Mouse (Mus musculus) CD8-positive naive resting alpha-beta T cell, adult 2 months (primary cell): ENCODE measurements around the gene Skap2.

ENCODE experiments used
- DNase-seq, 2 experiments: peaks; one replicate each; pipeline ENCODE4 v3.0.0; 2022; ENCODE audit warnings: low read depth in 2 of 2, low spot score in 2 of 2

Skap2 gene

DNA sequence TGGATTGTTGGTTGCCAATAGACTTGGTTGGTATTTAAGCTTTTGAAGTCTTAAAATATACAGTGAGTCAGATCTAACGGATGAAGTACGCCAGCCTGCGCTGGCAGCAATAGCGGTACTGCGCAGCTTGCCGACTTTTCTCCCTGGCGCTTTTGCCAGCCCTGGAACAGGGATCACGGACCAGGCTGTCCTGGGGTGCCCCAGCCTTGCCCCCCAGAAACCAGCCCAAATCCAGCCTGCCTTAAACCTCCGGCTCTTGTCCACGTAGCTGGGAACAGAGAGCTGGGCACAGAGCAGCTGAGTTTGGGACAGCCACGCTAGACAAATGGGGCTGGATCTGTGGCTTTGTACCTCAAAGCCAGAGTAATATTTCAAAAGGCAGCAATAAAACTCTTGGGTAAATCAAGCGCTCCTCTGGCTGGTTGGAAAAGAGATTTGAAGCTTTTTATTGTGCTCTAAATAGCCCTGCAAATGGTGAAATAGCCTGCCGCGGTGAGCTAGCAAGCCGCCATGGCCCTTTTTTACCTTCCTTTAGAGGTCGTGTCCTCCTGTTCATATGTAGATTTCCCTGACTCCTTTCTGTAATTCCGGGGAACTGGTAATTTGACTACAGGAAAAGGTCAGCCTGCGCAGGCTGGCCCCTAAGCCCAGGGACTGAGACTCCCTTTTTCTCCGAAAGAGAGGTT, 6.2 kb downstream of the Skap2 start:
- DNase-seq, result peak in 1 of 2 experiments; percentile 4

DNA sequence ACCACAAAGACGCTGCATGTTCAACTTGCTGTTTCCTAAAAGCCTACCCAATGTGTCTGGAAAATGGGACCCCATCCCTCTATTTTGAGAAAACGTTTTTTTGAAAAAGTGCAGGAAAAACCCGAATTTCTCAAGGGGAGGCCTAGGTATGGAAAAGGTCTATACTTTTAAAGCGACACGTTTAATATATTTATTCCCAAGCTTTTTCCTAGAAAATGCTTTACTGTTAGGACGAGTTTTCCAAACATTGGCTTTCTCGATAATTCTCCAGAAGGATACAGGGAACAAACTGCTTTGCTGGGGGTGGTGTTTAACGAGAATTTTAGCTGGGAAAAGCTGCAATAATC, 6.8 kb downstream of the Skap2 start:
- DNase-seq, result no peak

DNA sequence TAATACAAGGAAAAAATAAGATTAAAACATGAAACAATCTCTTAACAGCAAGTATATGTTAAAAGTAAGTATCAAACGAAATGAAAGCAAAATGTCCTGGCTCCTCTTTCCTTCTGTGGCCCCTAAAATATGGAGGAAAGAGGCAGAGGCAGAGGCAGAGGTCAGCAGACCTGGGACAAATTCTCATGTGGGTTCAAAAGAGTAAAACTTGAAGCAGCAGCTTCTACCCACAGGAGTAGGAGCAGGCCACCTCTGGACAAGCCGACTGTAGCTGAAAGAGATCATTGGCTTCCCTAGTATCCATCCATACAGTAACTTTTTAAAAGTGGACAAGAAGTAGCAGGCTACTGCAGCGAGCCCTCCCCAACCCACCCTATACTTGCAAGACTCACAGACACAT, 7.4 kb downstream of the Skap2 start:
- no peak for DNase-seq

DNA sequence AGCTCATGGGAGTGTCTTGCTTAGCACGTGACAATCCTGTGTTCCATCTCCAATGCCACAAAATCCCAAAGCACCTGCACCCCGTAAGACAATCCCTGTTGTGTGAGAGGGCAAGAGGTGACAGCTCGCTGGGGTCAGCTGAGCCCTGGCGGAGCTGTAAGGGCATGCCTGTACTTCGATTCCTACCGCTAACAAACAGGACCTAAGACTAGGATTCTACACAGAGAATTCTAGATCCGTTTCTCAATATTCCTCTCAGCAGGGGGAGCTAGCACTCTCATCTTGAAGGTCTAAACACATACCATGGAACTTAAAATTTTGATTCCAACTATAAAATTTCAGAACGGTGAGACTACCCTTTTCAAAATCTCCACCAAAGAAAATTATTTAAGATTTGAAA, 9.7 kb downstream of the Skap2 start:
- DNase-seq, result no peak

DNA sequence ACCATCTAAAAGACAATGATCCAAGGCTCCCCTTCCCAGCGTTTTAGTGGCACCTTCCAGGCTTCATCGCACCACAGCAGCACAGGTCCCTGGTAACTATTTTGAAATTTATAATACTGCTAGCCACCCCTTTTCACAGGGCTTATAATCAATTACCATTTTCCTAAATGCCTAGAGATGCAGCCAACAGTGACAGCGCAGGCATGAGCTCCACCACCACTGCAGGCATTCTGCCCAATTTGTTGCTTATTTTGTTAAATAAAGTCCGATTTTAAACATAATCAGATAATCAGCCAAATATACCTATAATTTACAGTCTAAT, 13.2 kb downstream of the Skap2 start:
- no peak for DNase-seq

DNA sequence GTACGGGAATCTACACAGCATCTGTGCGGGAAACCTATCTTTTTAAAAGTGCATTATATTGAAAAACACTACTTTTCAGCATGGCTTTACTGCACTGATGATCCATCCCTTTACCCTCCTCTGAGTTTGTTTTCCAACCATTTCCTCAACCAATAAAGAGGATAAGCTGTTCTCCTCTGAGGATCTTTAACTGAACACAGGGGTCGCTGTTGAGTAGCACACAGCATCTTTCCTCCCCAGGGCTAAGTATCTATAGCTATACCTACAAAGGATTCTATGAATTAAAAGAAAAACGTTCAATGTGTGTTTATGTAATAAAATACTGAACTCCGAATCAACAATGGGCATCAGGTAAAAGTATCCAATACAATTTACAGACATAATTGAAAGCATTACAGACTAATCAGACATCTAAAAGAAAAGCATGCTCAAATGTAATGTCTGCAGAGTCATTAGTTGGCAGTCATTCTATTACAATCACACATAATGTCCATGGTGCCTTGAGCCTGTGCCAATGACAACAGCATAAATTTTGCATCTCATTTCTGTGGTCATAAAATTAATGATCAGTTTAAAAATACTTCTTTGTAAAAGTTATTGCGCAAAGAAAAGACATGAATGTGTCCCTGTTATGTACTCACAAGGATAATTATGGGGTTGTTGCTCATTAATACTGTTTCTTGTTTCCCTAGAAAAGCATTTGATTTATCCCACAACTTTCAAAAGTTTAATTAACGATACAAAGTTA, 13.8 kb downstream of the Skap2 start:
- no peak for DNase-seq

DNA sequence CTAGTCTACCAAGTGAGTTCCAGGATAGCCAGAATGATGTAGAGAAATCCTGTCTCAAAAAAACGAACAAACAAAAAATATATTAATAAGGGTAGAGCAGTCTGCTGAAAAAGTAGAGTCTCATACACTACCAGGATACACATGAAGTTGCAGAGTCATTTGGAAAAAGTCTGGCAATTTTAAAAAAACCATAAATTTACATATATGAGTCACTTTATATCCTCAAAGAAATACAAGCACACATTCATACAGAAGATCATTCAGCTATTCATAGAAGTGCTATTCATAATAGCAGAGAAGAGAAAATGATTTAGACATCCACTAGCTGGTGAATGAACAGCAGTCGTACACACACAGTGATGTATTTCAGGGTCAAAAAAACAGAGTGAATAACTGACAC, 24.4 kb downstream of the Skap2 start:
- DNase-seq, result no peak

DNA sequence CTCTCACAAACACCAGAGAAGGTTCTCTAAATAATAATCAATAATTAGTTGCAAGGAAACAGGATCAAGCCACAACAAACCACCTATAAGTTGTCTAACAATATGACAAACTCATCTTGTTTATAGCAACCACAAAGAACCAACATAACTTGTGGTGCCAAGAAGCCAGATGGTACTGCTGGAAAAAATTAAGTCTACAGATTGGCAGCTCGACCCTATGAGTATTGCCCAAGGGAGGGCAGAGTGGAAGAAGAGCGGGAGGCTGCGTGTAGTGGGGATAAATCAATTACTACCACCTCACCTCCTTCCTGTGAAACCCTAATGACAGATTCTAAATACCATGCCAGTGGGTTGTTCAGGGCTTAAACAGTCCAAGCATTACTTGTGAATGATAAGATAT, 34.7 kb downstream of the Skap2 start:
- DNase-seq, result no peak

DNA sequence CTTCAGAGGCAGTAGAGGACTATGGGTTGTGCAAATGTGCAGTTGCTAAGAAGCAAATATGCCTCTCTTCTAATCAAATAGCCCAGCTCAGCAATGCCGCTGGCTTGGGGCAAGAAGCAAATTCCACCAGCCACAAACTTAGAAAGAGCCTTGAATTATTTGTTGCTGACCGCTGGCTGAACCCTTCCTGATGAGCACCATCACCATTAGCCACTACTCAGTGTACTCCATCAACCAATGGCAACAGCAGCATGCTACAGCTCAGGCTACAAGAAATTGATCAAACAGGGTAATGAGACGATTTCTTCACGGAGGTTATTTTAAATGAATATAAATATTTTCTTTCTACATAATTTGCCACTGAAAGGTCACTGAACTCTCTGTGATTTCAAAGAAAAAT, 36.6 kb downstream of the Skap2 start:
- no peak for DNase-seq

DNA sequence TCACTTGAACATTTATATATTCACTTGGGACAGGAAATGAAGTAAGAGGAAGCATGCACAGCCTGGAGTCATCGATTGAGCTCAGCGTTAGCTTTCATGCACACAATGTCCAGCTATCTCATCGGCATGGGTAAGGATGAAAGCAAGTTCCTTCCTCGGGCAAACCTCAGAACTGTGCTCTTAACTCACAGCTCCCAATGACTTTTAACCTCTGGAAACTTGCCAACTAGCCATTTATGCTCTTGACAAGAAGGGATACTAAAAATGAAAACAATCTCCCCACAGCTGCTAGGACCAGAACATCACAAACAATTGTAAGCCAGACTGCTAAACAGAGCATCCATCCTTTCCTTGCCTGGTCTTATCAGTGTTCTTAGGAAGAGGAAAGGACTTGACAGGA, 53.4 kb downstream of the Skap2 start:
- no peak for DNase-seq

DNA sequence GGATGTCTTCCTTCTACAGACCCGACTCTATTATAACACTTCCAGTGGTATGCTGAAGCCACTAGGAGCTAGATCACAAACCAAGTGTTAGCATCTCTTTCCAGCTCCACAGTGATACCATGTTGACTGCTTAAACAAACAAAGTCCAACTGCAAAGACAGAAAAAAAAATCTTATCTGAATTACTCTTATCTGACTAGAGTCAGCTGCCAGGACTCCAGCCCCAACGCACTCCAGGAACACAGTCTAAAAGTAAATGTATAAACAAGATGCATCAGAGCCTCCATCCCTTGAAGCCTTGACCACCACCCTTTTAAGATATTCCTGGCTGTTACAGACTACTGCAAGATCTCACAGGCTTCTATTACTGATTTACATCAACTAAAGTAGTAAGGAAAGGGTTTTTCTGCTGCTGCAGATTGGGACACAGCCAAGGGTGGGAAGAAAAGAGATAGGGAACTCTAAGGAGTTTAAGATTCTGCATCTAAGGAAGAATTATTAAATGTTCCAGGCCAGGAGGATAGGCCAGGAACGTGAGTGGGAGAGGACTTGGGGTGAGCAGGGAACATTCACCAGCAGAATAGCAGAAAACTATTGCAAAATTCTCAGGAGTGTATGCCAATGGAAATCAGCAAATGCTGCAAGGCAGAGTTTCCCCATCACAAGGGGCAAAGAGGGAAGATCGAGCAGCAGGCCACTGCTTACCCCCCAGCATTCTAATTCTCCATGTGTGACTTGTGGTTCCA, 56.1 kb downstream of the Skap2 start:
- no peak for DNase-seq

DNA sequence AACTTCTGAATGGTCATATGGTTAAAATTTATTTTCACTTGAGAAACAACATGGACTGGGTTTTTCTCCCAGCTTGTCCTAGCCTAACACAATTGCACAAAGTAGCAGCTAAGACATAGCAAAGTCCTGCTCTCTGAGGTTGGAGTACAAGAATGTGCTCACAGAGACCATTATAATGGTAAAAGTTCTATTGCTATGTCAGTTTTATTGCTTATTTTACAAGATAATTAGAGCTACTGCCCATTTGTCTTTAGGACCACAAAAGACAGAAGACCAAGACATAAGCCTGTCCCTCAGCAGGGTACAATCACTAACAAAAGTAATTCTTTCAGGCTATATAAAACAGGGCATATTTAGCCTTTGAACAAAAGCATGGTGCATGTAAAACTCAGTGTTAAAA, 64.7 kb downstream of the Skap2 start:
- no peak for DNase-seq

DNA sequence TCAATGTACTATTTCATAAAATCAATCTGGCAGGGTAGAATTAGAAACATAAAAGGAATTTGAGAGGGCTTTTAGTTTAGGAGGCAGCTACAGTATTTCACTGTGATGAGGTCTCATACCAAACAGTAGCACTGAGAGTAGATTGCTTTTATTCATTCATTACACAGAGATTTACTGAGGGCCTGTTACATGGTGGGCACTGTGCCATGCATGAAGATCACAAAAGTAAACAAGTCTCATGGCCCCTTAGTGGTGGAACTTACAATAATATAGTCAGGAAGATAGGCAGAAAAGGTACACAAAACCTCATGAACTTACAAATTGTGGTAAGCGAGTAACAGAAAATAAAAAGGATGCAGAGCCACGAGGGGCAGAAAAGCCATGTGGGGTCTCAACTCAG, 67.4 kb downstream of the Skap2 start:
- DNase-seq, result no peak

DNA sequence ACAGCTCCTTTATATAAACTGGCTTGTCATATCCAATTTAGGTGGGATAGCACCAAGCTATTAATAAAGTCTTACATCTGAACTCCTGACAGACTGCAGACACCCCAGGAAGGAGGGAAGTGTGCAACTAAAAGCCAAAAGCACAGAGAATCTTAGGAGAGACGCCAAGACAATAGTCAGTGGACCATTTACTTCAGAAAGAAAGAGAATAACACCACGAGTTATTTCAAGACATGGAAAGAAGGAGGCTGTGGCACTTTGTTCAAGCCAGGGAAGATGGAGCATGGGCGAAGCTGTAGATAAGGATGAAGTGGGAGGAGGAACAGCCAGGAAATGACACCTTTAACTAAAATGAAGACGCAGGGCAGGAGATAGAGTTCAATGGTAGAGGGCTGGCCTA, 78.4 kb downstream of the Skap2 start:
- DNase-seq, result no peak

DNA sequence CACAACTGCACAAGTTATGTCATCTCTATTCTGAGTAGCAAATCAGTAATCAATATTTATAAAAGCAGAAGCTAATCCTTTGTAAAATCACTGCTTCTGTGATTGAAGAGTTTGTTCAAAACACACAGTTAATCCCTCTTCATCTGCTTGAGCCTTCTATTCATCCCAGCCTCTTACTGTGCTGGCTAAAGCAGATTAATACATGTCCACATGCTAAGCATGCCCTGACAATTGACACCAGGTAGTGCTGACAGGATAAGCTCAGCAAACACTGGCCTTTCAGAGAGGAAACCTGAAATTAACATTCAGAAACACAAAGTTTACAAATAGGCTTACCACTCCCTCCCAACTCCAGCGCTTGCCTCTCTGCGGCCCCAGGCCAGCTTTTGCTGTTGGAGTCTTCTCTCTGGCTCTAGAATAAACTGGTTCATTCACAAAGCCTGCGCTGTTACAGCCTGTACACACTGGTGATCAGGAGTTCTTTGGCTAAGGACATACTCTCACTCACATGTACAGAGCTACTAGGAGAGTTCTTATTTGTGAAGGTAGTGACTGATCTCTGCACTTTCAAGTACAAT, 79.2 kb downstream of the Skap2 start:
- DNase-seq, result no peak

DNA sequence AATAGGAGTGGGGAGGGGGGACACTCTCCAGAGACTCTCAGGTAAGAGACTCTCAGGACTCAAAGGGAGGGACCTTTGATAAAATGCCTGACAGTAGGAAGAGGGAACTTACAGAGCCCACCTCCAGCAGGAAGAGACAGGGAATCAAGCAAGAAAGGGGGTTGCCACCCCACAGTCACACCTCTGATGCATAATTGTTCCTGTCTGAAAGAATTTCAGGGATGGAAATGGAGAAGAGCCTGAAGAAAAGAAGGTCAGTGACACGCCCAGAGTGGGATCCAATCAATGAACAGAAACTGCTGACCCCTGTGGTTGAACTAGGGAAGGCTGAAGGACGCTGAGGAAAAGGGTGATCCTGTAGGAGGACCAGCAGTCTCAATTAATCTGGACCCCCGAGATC, 85.2 kb downstream of the Skap2 start:
- DNase-seq, result no peak

DNA sequence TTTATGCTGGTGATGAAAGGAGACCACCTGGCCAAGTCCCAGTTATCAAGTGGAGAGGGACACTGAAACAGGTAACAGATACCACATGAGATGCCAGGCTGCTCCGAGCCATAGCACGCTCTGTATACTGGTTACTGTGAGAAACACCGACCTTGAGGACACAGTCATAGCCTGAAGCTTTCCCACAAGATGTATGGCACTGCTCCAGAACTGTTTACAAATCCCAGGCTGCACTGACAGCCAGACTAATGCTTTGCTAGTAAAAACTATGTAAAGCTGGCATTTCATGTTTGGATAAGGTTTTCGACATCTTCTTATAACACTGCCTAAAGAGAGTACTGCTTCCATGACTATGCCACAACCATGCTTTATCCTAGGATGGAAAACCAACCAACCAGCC, 90.5 kb downstream of the Skap2 start:
- no peak for DNase-seq

DNA sequence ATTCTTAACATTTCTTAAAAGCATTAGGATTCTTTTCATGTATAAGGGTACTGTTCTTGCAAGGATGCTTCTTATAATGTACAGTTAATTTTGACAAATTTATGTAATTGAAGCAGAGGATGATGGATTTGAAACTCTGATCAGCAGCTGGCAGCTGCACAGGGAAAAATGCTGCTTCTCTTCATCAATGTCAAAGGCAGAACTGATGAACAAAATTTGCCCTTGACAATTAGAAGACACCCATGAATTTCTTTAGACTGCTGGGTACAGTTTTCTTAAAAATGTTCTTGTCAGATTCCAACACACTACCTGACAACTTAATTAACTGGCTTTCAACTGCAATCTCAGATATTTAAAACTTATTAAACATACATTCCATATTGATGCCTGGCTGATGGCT, 103.9 kb downstream of the Skap2 start:
- no peak for DNase-seq

DNA sequence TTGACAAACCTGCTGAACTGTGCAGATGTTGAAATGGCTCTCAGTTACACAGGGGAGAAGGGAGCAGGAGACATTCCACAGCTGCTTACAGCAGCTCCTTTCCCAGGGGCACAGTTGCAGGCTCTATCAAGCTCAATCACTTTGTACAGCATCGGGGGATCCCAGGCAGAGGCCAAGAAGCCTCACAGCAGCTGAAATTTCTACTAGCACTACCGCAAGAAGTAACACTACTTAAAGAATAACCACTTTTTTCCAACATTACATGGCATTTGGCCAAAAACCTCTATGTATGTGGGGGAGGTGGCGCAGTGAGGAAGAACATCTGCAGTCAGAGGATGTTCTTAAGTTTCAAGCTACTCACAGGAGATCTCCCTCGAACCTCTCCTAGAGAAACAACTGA, 106.7 kb downstream of the Skap2 start:
- no peak for DNase-seq

DNA sequence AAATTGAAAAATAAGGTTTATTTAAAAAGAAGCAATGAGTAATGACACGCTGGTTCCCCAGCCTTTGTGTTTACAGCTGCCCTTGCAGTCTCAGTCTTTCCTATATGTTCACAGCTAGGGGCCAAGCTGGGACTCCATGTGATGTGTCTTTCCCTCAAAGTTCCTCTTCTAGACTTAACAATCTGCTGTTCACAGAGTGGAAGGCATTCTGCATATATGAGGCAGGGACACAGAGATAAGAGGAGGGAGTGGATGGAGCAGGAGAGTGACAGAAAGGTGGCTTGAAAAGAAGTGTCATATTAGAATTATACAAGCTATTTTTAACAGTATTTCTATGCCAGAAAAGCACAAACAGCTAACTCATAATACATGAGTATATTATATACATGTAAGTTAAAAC, 110.8 kb downstream of the Skap2 start:
- no peak for DNase-seq

DNA sequence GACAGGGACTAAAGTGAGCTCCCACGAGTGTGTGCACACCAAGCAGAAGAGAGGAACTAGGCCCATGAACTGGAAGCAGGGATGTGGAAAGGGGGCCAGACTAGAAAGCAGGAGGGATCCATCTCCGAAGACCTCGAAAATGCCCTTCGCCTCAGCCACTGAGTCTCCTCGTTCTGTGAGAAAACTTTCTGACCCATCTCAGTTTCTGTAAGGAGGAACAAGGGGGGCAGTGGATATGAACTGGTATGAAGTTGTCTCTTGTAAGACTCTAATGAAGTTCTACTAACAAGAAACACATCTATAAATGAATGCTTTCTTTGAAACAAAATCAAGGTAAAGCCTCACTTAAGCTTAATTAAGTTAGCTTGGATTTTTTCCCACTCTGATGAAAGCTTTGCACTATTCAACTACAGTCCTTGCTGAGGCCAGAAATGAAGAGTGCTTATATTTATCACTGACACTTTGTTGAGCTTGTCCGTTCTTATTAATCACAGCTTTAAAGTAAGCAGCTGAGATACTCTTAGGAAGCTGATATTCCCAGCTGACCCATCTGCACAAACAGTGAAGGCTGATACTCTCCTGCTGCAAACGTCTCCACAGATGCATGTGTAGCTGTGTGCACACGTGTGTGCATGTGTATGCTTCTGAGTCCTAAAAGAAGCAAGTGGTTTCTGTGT, 113.9 kb downstream of the Skap2 start:
- DNase-seq, result no peak

DNA sequence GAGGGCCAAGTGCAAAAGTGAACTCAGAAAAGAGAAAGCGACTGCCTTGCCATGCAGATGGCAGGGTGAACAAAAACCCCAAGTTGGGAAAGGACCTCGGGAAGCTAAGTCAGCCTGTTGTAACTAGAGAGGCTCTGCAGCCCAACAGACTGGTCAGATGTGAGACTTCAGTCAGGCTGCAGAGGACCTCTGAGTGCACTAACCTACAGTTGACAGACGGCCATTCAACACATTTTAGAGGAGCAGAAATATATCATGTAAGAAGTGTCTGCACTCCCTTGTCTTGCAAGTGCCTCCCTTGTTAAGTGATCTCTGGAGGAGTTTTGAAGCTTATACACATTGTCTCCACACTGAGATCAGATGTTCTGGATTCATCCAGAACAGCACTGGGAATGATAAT, 116.6 kb downstream of the Skap2 start:
- DNase-seq, result no peak
